Mouse (Mus musculus) thymus, adult 2 months (tissue): ENCODE results near the gene Slc32a1. TPM values are rescaled to one million over a fixed set of nuclear protein-coding genes. Genes with fewer than 3 reads are reported as not detected.
A peak's percentile ranks its signal among the peaks of the same experiment; 100 is the strongest.

Experiments
- DNase-seq: peaks from one replicate; pipeline ENCODE4 v3.0.0; 2021
- H3K27ac ChIP-seq: fragments of 200-500 bp; 2 replicates; pipeline ENCODE4 v1.5.1; 2012; ENCODE audit warnings: low read length, control low read depth; ENCODE audit not compliant: control insufficient read depth, insufficient read depth
- H3K27me3 ChIP-seq: fragments of 200-500 bp; 2 replicates; pipeline ENCODE4 v1.6.1; 2012; ENCODE audit warnings: mild to moderate bottlenecking, low read length, moderate library complexity, mixed read lengths; ENCODE audit not compliant: control insufficient read depth, insufficient read depth
- H3K36me3 ChIP-seq: fragments of 200-500 bp; 2 replicates; pipeline ENCODE4 v1.6.1; 2012; ENCODE audit warnings: mild to moderate bottlenecking, low read length, moderate library complexity; ENCODE audit not compliant: control insufficient read depth, insufficient read depth
- H3K4me1 ChIP-seq: fragments of 200-500 bp; replicated peaks from 2 replicates; pipeline ENCODE4 v1.6.1; 2012; ENCODE audit warnings: low read length; ENCODE audit not compliant: control insufficient read depth, insufficient read depth
- H3K4me3 ChIP-seq: fragments of 200-500 bp; 2 replicates; pipeline ENCODE4 v1.5.1; 2012; ENCODE audit warnings: mild to moderate bottlenecking, low read length, control low read depth, moderate library complexity; ENCODE audit not compliant: control insufficient read depth, insufficient read depth
- CTCF ChIP-seq: fragments of 200-500 bp; IDR thresholded peaks from 2 replicates; pipeline ENCODE4 v1.5.1; 2012; ENCODE audit warnings: mild to moderate bottlenecking, control low read depth, low read length, moderate library complexity, borderline replicate concordance; ENCODE audit not compliant: control insufficient read depth, poor library complexity, insufficient read depth; ENCODE audit errors: extremely low read depth
- POLR2A ChIP-seq: fragments of 200-500 bp; IDR thresholded peaks from 2 replicates; pipeline ENCODE4 v1.6.1; 2012; ENCODE audit warnings: mild to moderate bottlenecking, low read length, control low read depth, moderate library complexity; ENCODE audit not compliant: control insufficient read depth, poor library complexity, insufficient read depth; ENCODE audit errors: extremely low read depth
- WGBS: fragments of 180-500 bp; shearing (Covaris S2); methylation state at CpG from one replicate; pipeline ENCODE4 v1.1.7; 2018; 5-methylcytosine and 5-hydroxymethylcytosine counted together
- polyA plus RNA-seq: library from polyadenylated mRNA; depleted of rRNA; stranded (reverse); fragments of >200 nt; gene quantifications from 2 replicates; pipeline ENCODE4 v1.2.3, GENCODE M21; 2012

Slc32a1 gene
- polyA plus RNA-seq, 1 experiment: 0.11 TPM

DNA sequence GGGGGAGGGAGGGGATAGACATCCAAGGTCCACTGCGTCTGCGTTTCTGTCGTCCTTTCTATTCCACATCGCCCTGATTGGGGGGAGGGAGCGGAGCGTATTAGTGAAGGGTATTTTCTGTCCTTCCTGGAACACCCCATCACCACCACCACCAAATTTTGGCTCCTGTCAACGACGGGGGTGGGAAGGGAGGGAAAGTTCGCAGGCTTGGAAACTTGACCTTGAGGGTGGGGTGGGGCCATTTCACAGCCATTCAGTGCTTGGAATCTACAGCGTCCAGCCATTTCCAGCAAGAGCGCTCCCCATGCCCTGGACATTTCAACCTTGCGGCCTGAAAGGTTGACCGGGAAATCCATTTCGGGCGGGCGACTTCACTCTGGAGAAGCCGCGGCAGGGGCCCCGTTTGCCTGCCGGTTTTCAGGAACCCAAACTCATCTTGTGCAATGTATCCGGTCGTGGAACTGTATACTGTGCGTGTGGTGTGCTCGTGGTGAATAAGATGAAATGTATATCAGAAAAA is 4.7 kb downstream of the Slc32a1 start:
- Histone ChIP-seq H3K36me3 (no peaks in the 10 kb centered on the region), H3K4me3 (no peak overlapping the region), H3K27ac (no peak overlapping the region), H3K4me1 (peaks cover 15% of the 10 kb centered on the region), H3K27me3 (peaks cover 51% of the 10 kb centered on the region)
- DNase-seq: no peak
- TF ChIP-seq CTCF (no peak), POLR2A (no peak)
- 5% methylated on average over 24 of the region's 24 CpGs for WGBS

DNA sequence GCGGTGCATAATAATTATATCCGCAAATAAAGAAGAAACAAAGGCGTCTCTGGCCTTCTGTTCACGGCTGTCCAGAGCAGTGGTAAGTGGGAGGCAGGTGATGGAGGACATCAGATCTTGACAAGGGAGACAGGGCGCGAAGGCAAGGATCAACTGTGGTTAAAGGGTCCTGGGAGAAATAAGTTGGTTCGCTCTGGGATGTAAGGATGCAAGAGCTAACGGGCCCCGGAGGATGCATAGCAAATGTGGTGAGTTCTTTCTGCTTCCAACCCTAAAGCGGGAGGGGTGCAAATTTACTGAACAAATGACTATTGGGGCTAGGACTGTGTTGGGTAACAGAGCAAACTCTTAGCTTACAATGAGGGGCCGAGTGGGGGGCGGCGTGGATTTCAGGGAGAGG is 5.1 kb downstream of the Slc32a1 start:
- Histone ChIP-seq H3K27ac (no peak overlapping the region), H3K27me3 (peaks cover 51% of the 10 kb centered on the region), H3K36me3 (no peaks in the 10 kb centered on the region), H3K4me3 (no peak overlapping the region), H3K4me1 (peaks cover 15% of the 10 kb centered on the region)
- TF ChIP-seq POLR2A (no peak), CTCF (no peak)
- no peak for DNase-seq
- WGBS: 14% methylated on average over 13 of the region's 13 CpGs

DNA sequence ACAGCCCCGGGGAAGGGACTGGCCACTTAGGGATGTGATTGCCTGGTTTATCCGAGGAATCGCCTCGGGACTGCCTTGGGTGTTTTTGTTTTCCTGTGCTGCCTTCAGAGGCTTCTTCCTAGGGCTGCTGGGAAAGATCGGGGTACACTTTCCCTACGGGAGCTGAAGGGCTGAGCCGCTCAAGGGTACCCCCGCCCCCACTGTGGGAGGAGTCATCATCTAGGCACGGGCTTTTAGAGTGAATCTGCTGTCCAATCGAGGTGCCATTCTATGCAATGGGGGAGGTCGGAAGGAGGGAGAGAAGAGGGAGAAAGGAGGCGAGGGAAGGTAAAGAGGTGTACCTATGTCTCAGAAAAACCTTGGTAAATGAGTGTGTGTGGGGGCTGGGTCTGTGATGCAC is 5.7 kb downstream of the Slc32a1 start:
- Histone ChIP-seq H3K4me1 (peaks cover 15% of the 10 kb centered on the region), H3K36me3 (no peaks in the 10 kb centered on the region), H3K4me3 (no peak overlapping the region), H3K27me3 (peaks cover 47% of the 10 kb centered on the region), H3K27ac (no peak overlapping the region)
- TF ChIP-seq POLR2A: no peak
- no peak for TF ChIP-seq CTCF
- 6% methylated on average over 12 of the region's 12 CpGs for WGBS
- no peak for DNase-seq

DNA sequence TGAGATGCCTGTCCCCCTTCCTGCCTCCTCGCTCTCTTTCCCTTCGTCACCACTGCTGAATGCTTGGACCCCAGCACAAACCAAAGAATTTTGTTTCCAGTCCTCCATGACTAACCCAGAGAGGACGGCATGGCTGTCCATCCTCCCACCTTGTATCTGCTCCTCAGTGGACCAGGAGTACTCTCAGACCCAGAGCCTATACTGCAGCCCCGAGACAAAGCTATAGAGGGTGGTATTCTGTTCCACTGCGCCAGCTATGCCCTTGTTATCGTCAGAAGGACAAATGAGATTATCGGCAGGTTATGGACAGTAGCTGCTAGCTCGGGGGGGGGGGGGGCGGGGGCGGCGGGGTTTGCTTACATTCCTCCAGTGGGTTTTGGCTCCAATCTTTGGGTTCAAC is 6.2 kb downstream of the Slc32a1 start:
- Histone ChIP-seq H3K36me3 (no peaks in the 10 kb centered on the region), H3K4me1 (peaks cover 15% of the 10 kb centered on the region), H3K27me3 (peaks cover 47% of the 10 kb centered on the region), H3K27ac (no peak overlapping the region), H3K4me3 (no peak overlapping the region)
- DNase-seq: no peak
- TF ChIP-seq POLR2A (no peak), CTCF (no peak)
- WGBS: 24% methylated on average over 11 of the region's 11 CpGs

DNA sequence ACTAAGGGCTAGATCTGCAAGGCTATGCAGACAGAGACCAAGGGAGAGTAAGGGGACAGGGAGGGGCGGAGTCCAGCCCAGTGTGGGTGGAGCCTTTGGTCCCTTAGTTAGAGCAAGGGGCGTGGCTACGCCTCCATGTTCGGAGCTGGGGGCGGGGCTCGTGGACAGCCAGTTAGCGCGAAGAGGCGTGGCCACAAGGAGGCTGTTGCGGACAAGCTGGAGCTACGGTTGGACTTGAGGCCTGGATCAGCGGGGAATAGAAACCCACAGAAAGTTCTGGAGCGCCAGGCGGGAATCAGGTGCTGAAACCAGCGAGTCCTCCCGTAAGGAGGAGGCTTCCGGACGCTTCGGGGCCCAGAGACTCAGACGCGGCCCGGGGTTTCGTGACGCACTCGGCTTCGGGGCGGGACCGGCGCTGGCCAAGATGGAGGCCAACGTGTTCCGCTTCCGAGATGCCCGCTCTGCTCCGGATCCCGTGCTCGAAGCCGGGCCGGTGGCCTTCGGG is 14.2 kb downstream of the Slc32a1 start, which contains the start of gene Actr5:
Gene Actr5, plus strand, starts transcription at position 171 of the 505 bp plus-strand sequence.
- TF ChIP-seq POLR2A (peak; percentile 69), CTCF (0 out of 2 replicates have a peak, but pooled peaks have one; percentile 33)
- WGBS: under 1% methylated on average over 39 of the region's 39 CpGs
- peak within 1 kb of the TSS; percentile 84 for H3K4me3 ChIP-seq

DNA sequence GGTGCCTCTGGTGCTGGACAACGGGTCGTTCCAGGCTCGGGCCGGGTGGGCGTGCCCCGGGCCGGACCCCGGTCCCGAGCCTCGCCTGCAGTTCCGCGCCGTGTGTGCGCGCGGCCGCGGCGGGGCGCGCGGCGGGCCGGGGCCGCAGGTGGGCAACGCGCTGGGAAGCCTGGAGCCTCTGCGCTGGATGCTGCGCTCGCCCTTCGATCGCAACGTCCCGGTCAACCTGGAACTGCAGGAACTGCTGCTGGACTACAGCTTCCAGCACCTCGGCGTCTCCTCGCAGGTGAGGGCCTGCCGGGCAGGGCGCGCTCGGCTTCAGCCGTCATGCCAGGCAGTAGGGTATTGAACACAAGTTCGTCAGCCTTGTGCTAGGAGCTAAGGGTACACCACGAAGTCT is 14.7 kb downstream of the Slc32a1 start:
- Histone ChIP-seq H3K27me3 (no peaks in the 10 kb centered on the region; the same call in 1 of the 2 replicates), H3K27ac (no peak overlapping the region), H3K4me3 (peak overlapping the region; percentile 84), H3K36me3 (peaks cover 22% of the 10 kb centered on the region), H3K4me1 (peaks cover 11% of the 10 kb centered on the region)
- no peak for TF ChIP-seq CTCF
- TF ChIP-seq POLR2A: no peak
- WGBS: under 1% methylated on average over 44 of the region's 44 CpGs
- no peak for DNase-seq

More for the DNA sequence above, 14.2 kb downstream of the Slc32a1 start, which contains the start of gene Actr5:
- H3K4me1 ChIP-seq: peaks cover 11% of the 10 kb centered on the region
- no peak within 1 kb of the TSS for H3K27ac ChIP-seq
- H3K36me3 ChIP-seq: peaks cover 17% of the 10 kb centered on the region
- DNase-seq: peak; percentile 92
- no peaks in the 10 kb centered on the region; the same call in 1 of the 2 replicates for H3K27me3 ChIP-seq
